Mouse (Mus musculus) MEL (cell line): Measurements from ENCODE around the gene Fkbp8. TPM values are rescaled to one million over a fixed set of nuclear protein-coding genes. Genes with fewer than 3 reads are reported as not detected.
A peak's percentile ranks its signal among the peaks of the same experiment; 100 is the strongest.

Experiments used
- DNase-seq: peaks from one replicate; pipeline ENCODE4 v3.0.0; 2011; ENCODE audit warnings: low read depth, low spot score
- H3K27ac ChIP-seq: 2 replicates; pipeline ENCODE4 v1.5.1; 2012; ENCODE audit warnings: low read depth, mild to moderate bottlenecking, control low read depth, low read length, moderate library complexity; ENCODE audit not compliant: control insufficient read depth
- H3K27me3 ChIP-seq, 2 experiments: fragments of 150-350 bp in 1 of 2; sonication (generic) in 1 of 2; 2 replicates each; pipeline ENCODE4 v1.6.1; 2012; ENCODE audit warnings: low read length in 2 of 2, mild to moderate bottlenecking in 2 of 2, improper control_type of control experiment in 1 of 2, moderate library complexity in 1 of 2; ENCODE audit not compliant: insufficient read depth in 2 of 2, control insufficient read depth in 1 of 2
- H3K36me3 ChIP-seq, 2 experiments: 2 replicates each; pipeline ENCODE4 v1.6.1; 2012 to 2014; ENCODE audit warnings: low read length in 2 of 2, improper control_type of control experiment in 1 of 2, inconsistent platforms in 1 of 2, mild to moderate bottlenecking in 1 of 2; ENCODE audit not compliant: insufficient read depth in 2 of 2, control insufficient read depth in 1 of 2
- H3K4me1 ChIP-seq, 2 experiments: fragments of 150-350 bp in 1 of 2; sonication (generic) in 1 of 2; 2 replicates each; pipeline ENCODE4 v1.6.1; 2012; ENCODE audit warnings: low read length in 2 of 2, improper control_type of control experiment in 1 of 2, mild to moderate bottlenecking in 1 of 2; ENCODE audit not compliant: insufficient read depth in 2 of 2, control insufficient read depth in 1 of 2
- H3K4me3 ChIP-seq, 2 experiments: fragments of 150-350 bp in 1 of 2; sonication (generic) in 1 of 2; 2 replicates each; pipeline ENCODE4 v1.5.1; 2012; ENCODE audit warnings: low read depth in 2 of 2, low read length in 2 of 2, mild to moderate bottlenecking in 2 of 2, moderate library complexity in 2 of 2, control low read depth in 1 of 2, improper control_type of control experiment in 1 of 2; ENCODE audit not compliant: control insufficient read depth in 1 of 2, insufficient read depth in 1 of 2
- H3K79me2 ChIP-seq: 2 replicates; pipeline ENCODE4 v1.6.1; 2012; ENCODE audit warnings: mild to moderate bottlenecking, low read length, moderate library complexity; ENCODE audit not compliant: control insufficient read depth, poor library complexity, insufficient read depth
- H3K9ac ChIP-seq: 2 replicates; pipeline ENCODE4 v1.6.1; 2012; ENCODE audit warnings: low read depth, mild to moderate bottlenecking, control low read depth, low read length, moderate library complexity; ENCODE audit not compliant: control insufficient read depth, poor library complexity, severe bottlenecking
- H3K9me3 ChIP-seq: fragments of 150-350 bp; sonication (generic); replicated peaks from 2 replicates; pipeline ENCODE4 v1.6.1; 2012; ENCODE audit warnings: mild to moderate bottlenecking, low read length, improper control_type of control experiment, moderate library complexity; ENCODE audit not compliant: insufficient read depth
- BHLHE40 ChIP-seq: IDR thresholded peaks from 2 replicates; pipeline ENCODE4 v1.6.1; 2012; ENCODE audit warnings: low read depth, mild to moderate bottlenecking, inconsistent platforms, low read length, improper control_type of control experiment, borderline replicate concordance
- CTCF ChIP-seq, 3 experiments: IDR thresholded peaks in 2 of 3; conservative IDR thresholded peaks in 1 of 3; 2 replicates each; pipeline ENCODE4 v1.5.1; 2011 to 2012; ENCODE audit warnings: low read length in 3 of 3, low read depth in 2 of 3, mild to moderate bottlenecking in 2 of 3, improper control_type of control experiment in 1 of 3, inconsistent platforms in 1 of 3, mixed read lengths in 1 of 3, moderate library complexity in 1 of 3; ENCODE audit not compliant: control insufficient read depth in 1 of 3, insufficient read depth in 1 of 3, poor library complexity in 1 of 3, severe bottlenecking in 1 of 3
- ELF1 ChIP-seq: IDR thresholded peaks from 2 replicates; pipeline ENCODE4 v1.6.1; 2014; ENCODE audit warnings: low read depth, mild to moderate bottlenecking, inconsistent platforms, low read length, improper control_type of control experiment, moderate library complexity
- EP300 ChIP-seq, 2 experiments: IDR thresholded peaks; 2 replicates each; pipeline ENCODE4 v1.6.1; 2011; ENCODE audit warnings: improper control_type of control experiment in 2 of 2, low read length in 2 of 2, low read depth in 1 of 2, mild to moderate bottlenecking in 1 of 2
- HCFC1 ChIP-seq: IDR thresholded peaks from 2 replicates; pipeline ENCODE4 v1.6.1; 2012; ENCODE audit warnings: low read depth, mild to moderate bottlenecking, inconsistent platforms, low read length, improper control_type of control experiment, moderate library complexity
- MEF2A ChIP-seq: IDR thresholded peaks from 2 replicates; pipeline ENCODE4 v1.6.1; 2014; ENCODE audit warnings: low read depth, mild to moderate bottlenecking, inconsistent platforms, low read length, improper control_type of control experiment; ENCODE audit not compliant: poor library complexity, insufficient replicate concordance, severe bottlenecking; ENCODE audit errors: extremely low read depth
- MXI1 ChIP-seq: IDR thresholded peaks from 2 replicates; pipeline ENCODE4 v1.6.1; 2011; ENCODE audit warnings: mild to moderate bottlenecking, low read depth, low read length, improper control_type of control experiment
- MYB ChIP-seq: IDR thresholded peaks from 2 replicates; pipeline ENCODE4 v1.6.1; 2011; ENCODE audit warnings: mild to moderate bottlenecking, low read depth, low read length, improper control_type of control experiment
- NELFE ChIP-seq: IDR thresholded peaks from 2 replicates; pipeline ENCODE4 v1.6.1; 2011; ENCODE audit warnings: low read depth, low read length, improper control_type of control experiment
- NRF1 ChIP-seq: IDR thresholded peaks from 2 replicates; pipeline ENCODE4 v1.6.1; 2014; ENCODE audit warnings: low read depth, mild to moderate bottlenecking, inconsistent platforms, low read length, improper control_type of control experiment, moderate library complexity; ENCODE audit not compliant: poor library complexity, insufficient read depth, severe bottlenecking
- POLR2AphosphoS2 ChIP-seq: IDR thresholded peaks from 2 replicates; pipeline ENCODE4 v1.6.1; 2011; ENCODE audit warnings: low read length, improper control_type of control experiment
- SIN3A ChIP-seq: IDR thresholded peaks from 2 replicates; pipeline ENCODE4 v1.6.1; 2012; ENCODE audit warnings: low read length, improper control_type of control experiment, inconsistent platforms
- SMC3 ChIP-seq: IDR thresholded peaks from 2 replicates; pipeline ENCODE4 v1.6.1; 2011; ENCODE audit warnings: low read depth, low read length, improper control_type of control experiment
- TAL1 ChIP-seq: IDR thresholded peaks from 2 replicates; pipeline ENCODE4 v1.6.1; 2012; ENCODE audit warnings: mild to moderate bottlenecking, inconsistent platforms, low read length, moderate library complexity, mixed read lengths
- TBP ChIP-seq: IDR thresholded peaks from 2 replicates; pipeline ENCODE4 v1.8.0; 2011; ENCODE audit warnings: low read depth, low read length, improper control_type of control experiment
- ZMIZ1 ChIP-seq: IDR thresholded peaks from 2 replicates; pipeline ENCODE4 v1.6.1; 2012; ENCODE audit warnings: low read depth, mild to moderate bottlenecking, inconsistent platforms, low read length, improper control_type of control experiment, moderate library complexity
- ZNF384 ChIP-seq: IDR thresholded peaks from 2 replicates; pipeline ENCODE4 v1.6.1; 2012; ENCODE audit warnings: low read depth, mild to moderate bottlenecking, inconsistent platforms, low read length, improper control_type of control experiment
- polyA plus RNA-seq, 2 experiments: library from polyadenylated mRNA; stranded (reverse) in 1 of 2; unstranded in 1 of 2; fragments of >175 nt in 1 of 2; fragments of >200 nt in 1 of 2; gene quantifications; 2 replicates each; pipeline versions ENCODE4 v1.2.1 to v1.2.4; 2012; ENCODE audit warnings: low replicate concordance in 2 of 2, low read depth in 1 of 2; ENCODE audit not compliant: insufficient read length in 2 of 2, insufficient read depth in 1 of 2, missing spikeins in 1 of 2
- total RNA-seq: library from RNA; depleted of rRNA; stranded (reverse); fragments of 300-350 nt; gene quantifications from 2 replicates; pipeline ENCODE4 v1.2.3, GENCODE M21; 2012

Fkbp8 gene
- total and polyA plus RNA-seq, 3 experiments: 215 to 349 TPM; not detected in 1

DNA sequence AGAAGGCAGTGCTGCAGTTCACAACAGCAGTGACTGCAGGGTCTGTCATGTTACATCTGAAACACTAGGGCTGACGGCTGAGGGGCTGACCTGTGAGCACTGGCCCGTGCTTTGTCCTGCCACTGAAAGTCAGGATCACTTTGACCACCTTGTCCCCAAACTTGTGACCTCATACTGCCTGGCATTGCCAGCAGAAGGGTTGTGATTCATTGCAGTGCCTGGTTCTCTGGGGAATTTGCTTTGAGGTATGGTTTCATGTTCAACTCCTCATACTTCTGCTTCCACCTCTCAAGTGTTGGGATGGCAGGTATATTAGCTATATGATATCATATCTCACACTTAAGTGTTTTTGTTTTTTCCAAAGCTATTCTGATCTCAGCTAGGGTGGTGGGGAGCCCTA is 8.2 kb downstream of the Fkbp8 start:
- no peak overlapping the region for H3K4me3 ChIP-seq
- no peak overlapping the region for H3K9ac ChIP-seq
- no peaks in the 10 kb centered on the region for H3K27me3 ChIP-seq
- H3K27ac ChIP-seq: no peak overlapping the region
- TF ChIP-seq NELFE: no peak
- no peak for TF ChIP-seq ZNF384
- TF ChIP-seq MEF2A: no peak
- TF ChIP-seq NRF1: no peak
- TF ChIP-seq ELF1: no peak
- TF ChIP-seq EP300 (IDR thresholded peaks at IDR 0.05; ENCODE audit: low read depth in 1 of 2, low read length in 2 of 2): no peak
- no peak for TF ChIP-seq MXI1
- no peak for TF ChIP-seq HCFC1
- no peak for TF ChIP-seq BHLHE40
- no peak for TF ChIP-seq TBP
- no peak for TF ChIP-seq CTCF (IDR thresholded peaks at IDR 0.05 in 2 of 3, conservative IDR thresholded peaks at IDR 0.05 in 1 of 3; ENCODE audit: control insufficient read depth in 1 of 3, insufficient read depth in 1 of 3, low read depth in 2 of 3, low read length in 3 of 3, poor library complexity in 1 of 3, severe bottlenecking in 1 of 3)
- TF ChIP-seq MYB: no peak
- TF ChIP-seq TAL1: no peak
- TF ChIP-seq SMC3: no peak
- peaks cover 15% of the 10 kb centered on the region for H3K79me2 ChIP-seq
- no peaks in the 10 kb centered on the region for H3K36me3 ChIP-seq
- no peak for DNase-seq
- H3K4me1 ChIP-seq: peaks cover 0 to 4% of the 10 kb centered on the region in 2 experiments; a peak in 1 of 4 replicates
- H3K9me3 ChIP-seq: no peaks in the 10 kb centered on the region

DNA sequence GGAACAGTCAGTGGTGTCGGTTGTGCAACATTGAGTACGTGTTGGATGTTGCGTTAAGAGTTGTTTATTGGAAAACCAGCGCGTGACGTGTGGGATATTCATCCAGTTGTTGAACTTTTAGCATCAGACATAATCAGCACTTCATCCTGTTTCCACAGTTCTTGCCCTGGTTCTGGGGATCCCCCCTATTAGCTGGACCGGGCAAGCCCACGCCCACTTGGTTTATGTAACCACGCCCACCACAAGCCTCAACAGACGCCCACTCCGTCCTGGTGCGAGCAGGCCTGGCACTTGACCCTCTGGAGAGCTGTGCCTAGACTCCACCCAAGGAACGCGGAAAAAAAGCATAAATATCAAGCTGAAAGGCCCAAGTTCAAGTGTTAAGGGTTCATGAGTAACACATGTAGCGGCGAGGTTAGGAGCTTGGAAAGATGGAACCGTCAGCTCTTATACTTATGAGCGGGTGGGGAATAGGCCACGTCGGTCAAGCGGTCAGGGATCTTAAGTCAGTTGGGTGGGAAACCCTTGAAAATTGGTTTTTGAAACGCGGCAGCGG is 10.6 kb downstream of the Fkbp8 start:
- Histone ChIP-seq H3K27me3 (no peaks in the 10 kb centered on the region), H3K36me3 (no peaks in the 10 kb centered on the region), H3K27ac (peak overlapping the region; percentile 56), H3K4me1 (peaks cover 0 to 12% of the 10 kb centered on the region in 2 experiments; a peak in 1 of 4 replicates), H3K79me2 (peaks cover 33% of the 10 kb centered on the region), H3K4me3 (peak overlapping the region; percentile 61 to 69), H3K9me3 (no peaks in the 10 kb centered on the region), H3K9ac (peak overlapping the region; percentile 61)
- TF ChIP-seq POLR2AphosphoS2 (peak; percentile 55; the same call in 1 of the 2 replicates), SIN3A (0 out of 2 replicates have a peak, but pooled peaks have one; percentile 12), ZMIZ1 (peak; percentile 6; the same call in 1 of the 2 replicates), TBP (no peak)
- peak; percentile 62 for DNase-seq
